Mouse (Mus musculus) liver (tissue): ENCODE results near the gene Faxc.
A peak's percentile ranks its signal among the peaks of the same experiment; 100 is the strongest.

Experiments used
- DNase-seq: peaks from one replicate; pipeline ENCODE4 v3.0.0-alpha.2; 2020; ENCODE audit warnings: mixed read lengths

The Faxc gene

GRCm38 (mm10) chr4:21930971-21931771, at the start of gene Faxc:
TSS of gene Faxc (plus strand) at chr4:21931329.
- DNase-seq, result peak; percentile 17

GRCm38 (mm10) chr4:21882806-21883205, 48.3 kb upstream of the Faxc start:
- DNase-seq, result peak; percentile 62

- no peak for DNase-seq
Observed at GRCm38 (mm10) chr4:21885831-21886230, 45.3 kb upstream of the Faxc start.

GRCm38 (mm10) chr4:21931772-21932630, 872 bp downstream of the Faxc start:
- no peak for DNase-seq

- DNase-seq, result no peak
Observed at GRCm38 (mm10) chr4:21935378-21935777, 4.2 kb downstream of the Faxc start.

GRCm38 (mm10) chr4:21936424-21936823, 5.3 kb downstream of the Faxc start:
- no peak for DNase-seq

- no peak for DNase-seq
Observed at GRCm38 (mm10) chr4:21937890-21938289, 6.8 kb downstream of the Faxc start.

- no peak for DNase-seq
Observed at GRCm38 (mm10) chr4:21944672-21945071, 13.5 kb downstream of the Faxc start.

- DNase-seq, result peak; percentile 10
Observed at GRCm38 (mm10) chr4:21951444-21951843, 20.3 kb downstream of the Faxc start.

- DNase-seq, result no peak
Observed at GRCm38 (mm10) chr4:21952255-21952654, 21.1 kb downstream of the Faxc start.

- peak; percentile 56 for DNase-seq
Observed at GRCm38 (mm10) chr4:21957570-21958321, 26.6 kb downstream of the Faxc start.

- DNase-seq, result no peak
Observed at GRCm38 (mm10) chr4:21971949-21972348, 40.8 kb downstream of the Faxc start.

GRCm38 (mm10) chr4:21974126-21974525, 43.0 kb downstream of the Faxc start:
- no peak for DNase-seq

- no peak for DNase-seq
Observed at GRCm38 (mm10) chr4:21980471-21980870, 49.3 kb downstream of the Faxc start.

GRCm38 (mm10) chr4:21982449-21982848, 51.3 kb downstream of the Faxc start:
- DNase-seq, result no peak

GRCm38 (mm10) chr4:21986857-21987256, 55.7 kb downstream of the Faxc start:
- no peak for DNase-seq

GRCm38 (mm10) chr4:21987460-21987859, 56.3 kb downstream of the Faxc start:
- no peak for DNase-seq

GRCm38 (mm10) chr4:21989571-21990091, 58.5 kb downstream of the Faxc start:
- no peak for DNase-seq

- DNase-seq, result no peak
Observed at GRCm38 (mm10) chr4:21990580-21991235, 59.6 kb downstream of the Faxc start.

GRCm38 (mm10) chr4:22017656-22018379, 86.7 kb downstream of the Faxc start:
- no peak for DNase-seq

- DNase-seq, result no peak
Observed at GRCm38 (mm10) chr4:22018414-22018813, 87.3 kb downstream of the Faxc start.

GRCm38 (mm10) chr4:22029951-22030350, 98.8 kb downstream of the Faxc start:
- no peak for DNase-seq
